Mouse (Mus musculus): ENCODE results near the gene Epm2aip1.

Epm2aip1 gene

GRCm38 (mm10) chr9:111271434-111272160 lies at the start of gene Epm2aip1, which contains the start of gene Mlh1:
Gene Epm2aip1 (plus strand): TSS chr9:111271929.
Gene Mlh1 (minus strand): TSS chr9:111271791.
- peak; percentile 99 for DNase-seq (ENCODE audit: low spot score)

GRCm38 (mm10) chr9:111223406-111223805 lies 48.3 kb upstream of the Epm2aip1 start:
- no peak for DNase-seq (ENCODE audit: low spot score)

- DNase-seq (ENCODE audit: low spot score), result no peak
Observed at GRCm38 (mm10) chr9:111228446-111228845, 43.3 kb upstream of the Epm2aip1 start.

- DNase-seq (ENCODE audit: low spot score), result no peak
Observed at GRCm38 (mm10) chr9:111234701-111235100, 37.0 kb upstream of the Epm2aip1 start.

- DNase-seq (ENCODE audit: low spot score), result no peak
Observed at GRCm38 (mm10) chr9:111237726-111238125, 34.0 kb upstream of the Epm2aip1 start.

- no peak for DNase-seq (ENCODE audit: low spot score)
Observed at GRCm38 (mm10) chr9:111239821-111240220, 31.9 kb upstream of the Epm2aip1 start.

GRCm38 (mm10) chr9:111243384-111243783 lies 28.3 kb upstream of the Epm2aip1 start:
- no peak for DNase-seq (ENCODE audit: low spot score)

GRCm38 (mm10) chr9:111245546-111245945 lies 26.2 kb upstream of the Epm2aip1 start:
- no peak for DNase-seq (ENCODE audit: low spot score)

- no peak for DNase-seq (ENCODE audit: low spot score)
Observed at GRCm38 (mm10) chr9:111247682-111248246, 24.0 kb upstream of the Epm2aip1 start.

- peak; percentile 13 for DNase-seq (ENCODE audit: low spot score)
Observed at GRCm38 (mm10) chr9:111252161-111252869, 19.4 kb upstream of the Epm2aip1 start.

- no peak for DNase-seq (ENCODE audit: low spot score)
Observed at GRCm38 (mm10) chr9:111260360-111260985, 11.3 kb upstream of the Epm2aip1 start.

GRCm38 (mm10) chr9:111261356-111261755 lies 10.4 kb upstream of the Epm2aip1 start:
- DNase-seq (ENCODE audit: low spot score), result no peak

GRCm38 (mm10) chr9:111267998-111268397 lies 3.7 kb upstream of the Epm2aip1 start:
- no peak for DNase-seq (ENCODE audit: low spot score)

GRCm38 (mm10) chr9:111270606-111271005 lies 1.1 kb upstream of the Epm2aip1 start:
- no peak for DNase-seq (ENCODE audit: low spot score)

- no peak for DNase-seq (ENCODE audit: low spot score)
Observed at GRCm38 (mm10) chr9:111271056-111271433, 684 bp upstream of the Epm2aip1 start.

- no peak for DNase-seq (ENCODE audit: low spot score)
Observed at GRCm38 (mm10) chr9:111272356-111272755, 627 bp downstream of the Epm2aip1 start.

- DNase-seq (ENCODE audit: low spot score), result no peak
Observed at GRCm38 (mm10) chr9:111272996-111273785, 1.5 kb downstream of the Epm2aip1 start.

- no peak for DNase-seq (ENCODE audit: low spot score)
Observed at GRCm38 (mm10) chr9:111273958-111274357, 2.2 kb downstream of the Epm2aip1 start.

GRCm38 (mm10) chr9:111275156-111275555 lies 3.4 kb downstream of the Epm2aip1 start:
- DNase-seq (ENCODE audit: low spot score), result no peak

- DNase-seq (ENCODE audit: low spot score), result no peak
Observed at GRCm38 (mm10) chr9:111285061-111285460, 13.3 kb downstream of the Epm2aip1 start.

GRCm38 (mm10) chr9:111285676-111286075 lies 13.9 kb downstream of the Epm2aip1 start:
- DNase-seq (ENCODE audit: low spot score), result no peak

- DNase-seq (ENCODE audit: low spot score), result no peak
Observed at GRCm38 (mm10) chr9:111286468-111286867, 14.7 kb downstream of the Epm2aip1 start.
